Mouse (Mus musculus): ENCODE data around the gene Atp6v0e2.
"Not testable (repeated sequence)": the region's sequence is repeated elsewhere in the genome, so short reads cannot be mapped to it uniquely, and the experiment has no call there.

The Atp6v0e2 gene

GRCm38 (mm10) chr6:48537105-48537954 is at the start of gene Atp6v0e2:
Gene Atp6v0e2 (plus strand): TSS chr6:48537615.
- DNase-seq (ENCODE audit: low read depth, low spot score): peak; percentile 97

- peak; percentile 15 for DNase-seq (ENCODE audit: low read depth, low spot score)
Observed at GRCm38 (mm10) chr6:48487747-48488725, 49.4 kb upstream of the Atp6v0e2 start.

GRCm38 (mm10) chr6:48489741-48490140 is 47.7 kb upstream of the Atp6v0e2 start:
- no peak for DNase-seq (ENCODE audit: low read depth, low spot score)

GRCm38 (mm10) chr6:48491361-48491760 is 46.1 kb upstream of the Atp6v0e2 start:
- DNase-seq (ENCODE audit: low read depth, low spot score): no peak

GRCm38 (mm10) chr6:48493136-48493730 is 44.2 kb upstream of the Atp6v0e2 start:
- peak; percentile 92 for DNase-seq (ENCODE audit: low read depth, low spot score)

GRCm38 (mm10) chr6:48497521-48497920 is 39.9 kb upstream of the Atp6v0e2 start:
- DNase-seq (ENCODE audit: low read depth, low spot score): no peak

- DNase-seq (ENCODE audit: low read depth, low spot score): no peak
Observed at GRCm38 (mm10) chr6:48503847-48504240, 33.6 kb upstream of the Atp6v0e2 start.

GRCm38 (mm10) chr6:48504241-48504854 is 33.1 kb upstream of the Atp6v0e2 start:
- DNase-seq (ENCODE audit: low read depth, low spot score): peak; percentile 85

GRCm38 (mm10) chr6:48508087-48508486 is 29.3 kb upstream of the Atp6v0e2 start:
- no peak for DNase-seq (ENCODE audit: low read depth, low spot score)

- no peak for DNase-seq (ENCODE audit: low read depth, low spot score)
Observed at GRCm38 (mm10) chr6:48510426-48510825, 27.0 kb upstream of the Atp6v0e2 start.

GRCm38 (mm10) chr6:48511861-48512260 is 25.6 kb upstream of the Atp6v0e2 start:
- no peak for DNase-seq (ENCODE audit: low read depth, low spot score)

- not testable (repeated sequence) for DNase-seq (ENCODE audit: low read depth, low spot score)
Observed at GRCm38 (mm10) chr6:48524882-48525281, 12.5 kb upstream of the Atp6v0e2 start.

- DNase-seq (ENCODE audit: low read depth, low spot score): no peak
Observed at GRCm38 (mm10) chr6:48527901-48528300, 9.5 kb upstream of the Atp6v0e2 start.

GRCm38 (mm10) chr6:48529261-48529660 is 8.2 kb upstream of the Atp6v0e2 start:
- DNase-seq (ENCODE audit: low read depth, low spot score): no peak

GRCm38 (mm10) chr6:48529871-48530440 is 7.5 kb upstream of the Atp6v0e2 start:
- DNase-seq (ENCODE audit: low read depth, low spot score): no peak

- no peak for DNase-seq (ENCODE audit: low read depth, low spot score)
Observed at GRCm38 (mm10) chr6:48530862-48531261, 6.6 kb upstream of the Atp6v0e2 start.

- DNase-seq (ENCODE audit: low read depth, low spot score): no peak
Observed at GRCm38 (mm10) chr6:48533475-48533874, 3.9 kb upstream of the Atp6v0e2 start.

GRCm38 (mm10) chr6:48534913-48535312 is 2.5 kb upstream of the Atp6v0e2 start:
- no peak for DNase-seq (ENCODE audit: low read depth, low spot score)

GRCm38 (mm10) chr6:48536091-48536490 is 1.3 kb upstream of the Atp6v0e2 start:
- DNase-seq (ENCODE audit: low read depth, low spot score): no peak

- DNase-seq (ENCODE audit: low read depth, low spot score): peak; percentile 87
Observed at GRCm38 (mm10) chr6:48538841-48539737, 1.7 kb downstream of the Atp6v0e2 start.

Data from ES-CJ7 (cell line).